Mouse (Mus musculus) kidney, adult 2 months (tissue): ENCODE data around the gene Lzts2. TPM values are rescaled to one million over a fixed set of nuclear protein-coding genes. Genes with fewer than 3 reads are reported as not detected.

Experiments
- DNase-seq: peaks from one replicate; pipeline ENCODE4 v3.0.0; 2021
- H3K27ac ChIP-seq: fragments of 200-500 bp; 2 replicates; pipeline ENCODE4 v1.5.1; 2012; ENCODE audit warnings: low read depth, low read length, control low read depth, inconsistent platforms; ENCODE audit not compliant: insufficient read depth
- H3K27me3 ChIP-seq: fragments of 200-500 bp; replicated peaks from 2 replicates; pipeline ENCODE4 v1.6.1; 2012; ENCODE audit warnings: mild to moderate bottlenecking, moderate library complexity, low read length, inconsistent platforms; ENCODE audit not compliant: control insufficient read depth, insufficient read depth
- H3K36me3 ChIP-seq: fragments of 200-500 bp; 2 replicates; pipeline ENCODE4 v1.6.1; 2012; ENCODE audit warnings: mild to moderate bottlenecking, moderate library complexity, low read length, inconsistent platforms; ENCODE audit not compliant: control insufficient read depth, insufficient read depth
- H3K4me1 ChIP-seq: fragments of 200-500 bp; 2 replicates; pipeline ENCODE4 v1.6.1; 2011; ENCODE audit warnings: low read length; ENCODE audit not compliant: control insufficient read depth, insufficient read depth
- H3K4me3 ChIP-seq: fragments of 200-500 bp; 2 replicates; pipeline ENCODE4 v1.5.1; 2011; ENCODE audit warnings: mild to moderate bottlenecking, low read depth, low read length, control low read depth; ENCODE audit not compliant: insufficient read depth
- CTCF ChIP-seq: fragments of 200-500 bp; conservative IDR thresholded peaks from 2 replicates; pipeline ENCODE4 v1.5.1; 2011; ENCODE audit warnings: low read depth, mild to moderate bottlenecking, control low read depth, low read length, moderate library complexity, mixed read lengths; ENCODE audit not compliant: insufficient read depth, insufficient read length
- POLR2A ChIP-seq: fragments of 200-500 bp; IDR thresholded peaks from one replicate; pipeline ENCODE4 v1.6.1; 2011; ENCODE audit warnings: low read depth, low read length, control low read depth
- WGBS: fragments of 180-500 bp; shearing (Covaris S2); methylation state at CpG from one replicate; pipeline ENCODE4 v1.1.7; 2018; 5-methylcytosine and 5-hydroxymethylcytosine counted together
- polyA plus RNA-seq: library from polyadenylated mRNA; depleted of rRNA; stranded (reverse); fragments of >200 nt; gene quantifications from 2 replicates; pipeline ENCODE4 v1.2.3, GENCODE M21; 2012; rRNA removed

Gene Lzts2
- polyA plus RNA-seq, 1 experiment = 54.7 TPM

GRCm38 (mm10) chr19:45073871-45074542 lies 59.8 kb downstream of the Lzts2 start:
- no peaks in the 10 kb centered on the region for H3K27me3 ChIP-seq
- WGBS = 7% methylated on average over 20 of the region's 20 CpGs
- peak; percentile 90 for TF ChIP-seq CTCF
- no peak for TF ChIP-seq POLR2A

GRCm38 (mm10) chr19:45074580-45075322 lies 60.5 kb downstream of the Lzts2 start, which contains the start of gene Kazald1:
Kazald1 (plus strand) TSS chr19:45075241.
- WGBS = under 1% methylated on average over 45 of the region's 45 CpGs
- peak; percentile 97 for DNase-seq
- TF ChIP-seq POLR2A = peak; percentile 92
- TF ChIP-seq CTCF = no peak
- peak within 1 kb of the TSS; percentile 99 for H3K27ac ChIP-seq
- no peaks in the 10 kb centered on the region for H3K4me1 ChIP-seq
- no peaks in the 10 kb centered on the region for H3K27me3 ChIP-seq
- no peaks in the 10 kb centered on the region for H3K36me3 ChIP-seq
- H3K4me3 ChIP-seq = peak within 1 kb of the TSS; percentile 93

More at GRCm38 (mm10) chr19:45073871-45074542, 59.8 kb downstream of the Lzts2 start:
- H3K4me1 ChIP-seq = no peaks in the 10 kb centered on the region
- peak; percentile 80 for DNase-seq
- H3K36me3 ChIP-seq = no peaks in the 10 kb centered on the region
- H3K27ac ChIP-seq = no peak overlapping the region
- H3K4me3 ChIP-seq = peak overlapping the region; percentile 93; the same call in 1 of the 2 replicates

- Histone ChIP-seq H3K27me3 (no peaks in the 10 kb centered on the region), H3K36me3 (no peaks in the 10 kb centered on the region), H3K27ac (no peak overlapping the region), H3K4me3 (peak overlapping the region; percentile 55), H3K4me1 (no peaks in the 10 kb centered on the region)
- 6% methylated on average over 32 of the region's 32 CpGs for WGBS
- TF ChIP-seq CTCF = 0 out of 2 replicates have a peak, but pooled peaks have one; percentile 8
- TF ChIP-seq POLR2A = no peak
- no peak for DNase-seq
These were observed 61.3 kb downstream of the Lzts2 start for GRCm38 (mm10) chr19:45075323-45076035.

GRCm38 (mm10) chr19:45076036-45076575 lies 61.9 kb downstream of the Lzts2 start:
- TF ChIP-seq POLR2A (no peak), CTCF (no peak)

More at GRCm38 (mm10) chr19:45076036-45076575, 61.9 kb downstream of the Lzts2 start:
- Histone ChIP-seq H3K36me3 (no peaks in the 10 kb centered on the region), H3K4me3 (no peak overlapping the region), H3K4me1 (no peaks in the 10 kb centered on the region), H3K27me3 (no peaks in the 10 kb centered on the region), H3K27ac (no peak overlapping the region)
- WGBS = 38% methylated on average over 17 of the region's 17 CpGs
- no peak for DNase-seq

Other genes starting within 250 kb of the Lzts2 start
- 10.5 and 31.1 TPM in 2 replicates for gene Slf2, start 83.3 kb upstream of the Lzts2 start, polyA plus RNA-seq
- 92.2 and 119 TPM in 2 replicates for gene Sema4g, start 25.3 kb upstream of the Lzts2 start, polyA plus RNA-seq
- 14.8 and 15.0 TPM in 2 replicates for gene Twnk, start 8.8 kb upstream of the Lzts2 start, polyA plus RNA-seq
- 86.5 and 87.9 TPM in 2 replicates for gene Mrpl43, start 8.0 kb upstream of the Lzts2 start, polyA plus RNA-seq
- gene Pdzd7, start 31.3 kb downstream of the Lzts2 start, polyA plus RNA-seq = 0.74 and 0.99 TPM in 2 replicates
- 20.8 and 23.5 TPM in 2 replicates for gene Sfxn3, start 33.1 kb downstream of the Lzts2 start, polyA plus RNA-seq
- 1.9 and 2.1 TPM in 2 replicates for gene Kazald1, start 60.8 kb downstream of the Lzts2 start, polyA plus RNA-seq
- not detected in 2 replicates for gene Tlx1, start 136.3 kb downstream of the Lzts2 start, polyA plus RNA-seq
- 0.06 TPM in 1 of 2 replicates, not detected in the other for gene Lbx1, start 221.4 kb downstream of the Lzts2 start, polyA plus RNA-seq